Mouse (Mus musculus) left cerebral cortex, postnatal 36 days (tissue): ENCODE results near the gene Vasp. TPM values are rescaled to one million over a fixed set of nuclear protein-coding genes. Genes with fewer than 3 reads are reported as not detected.

Experiments used
- DNase-seq, 2 experiments: peaks; one replicate each; pipeline ENCODE4 v3.0.0; 2021 to 2022; ENCODE audit warnings: low spot score in 2 of 2, mixed read lengths in 1 of 2
- intact Hi-C: fragments of 180-260 bp; cut with DNase I; formaldehyde crosslinking; loops from one replicate; pipeline ENCODE4 v1.15.1; 2025
- total RNA-seq, 2 experiments: library from RNA; stranded (reverse); gene quantifications; 2 replicates each; pipeline ENCODE4 v1.2.3; 2021

Vasp gene
- total RNA-seq, 2 experiments from 2014 or later, result 11.2 to 13.5 TPM

- intact Hi-C loops, result no loop called here
- DNase-seq, result no peak
Observed at GRCm38 (mm10) chr7:19220061-19220460, 51.6 kb downstream of the Vasp start.

DNA sequence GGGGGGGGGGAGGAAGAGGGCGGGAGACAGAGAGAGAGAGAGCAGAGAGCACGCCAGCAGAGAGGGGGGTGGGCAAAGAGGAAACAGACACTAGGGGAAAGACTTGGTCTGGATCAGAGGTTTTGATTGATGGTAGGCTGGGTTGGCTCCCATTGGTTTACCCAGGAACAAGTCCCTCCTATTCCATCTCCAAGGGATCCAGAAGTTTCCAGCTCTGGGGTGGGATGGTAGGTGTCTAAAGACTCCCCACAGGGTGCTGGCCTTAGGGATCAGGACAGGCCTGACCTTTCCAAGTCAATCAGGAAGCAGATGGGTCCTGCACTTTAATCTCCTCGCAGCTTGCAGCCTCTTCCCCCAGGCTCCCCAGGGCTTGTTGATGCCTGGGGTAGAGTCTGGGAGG is 53.7 kb downstream of the Vasp start:
- intact Hi-C loops, result no loop called here
- no peak for DNase-seq

GRCm38 (mm10) chr7:19217492-19217891 is 54.1 kb downstream of the Vasp start:
- DNase-seq, result no peak
- intact Hi-C loops, result no loop called here

- no peak for DNase-seq
- intact Hi-C loops, result no loop called here
Observed at GRCm38 (mm10) chr7:19214940-19215339, 56.7 kb downstream of the Vasp start.

DNA sequence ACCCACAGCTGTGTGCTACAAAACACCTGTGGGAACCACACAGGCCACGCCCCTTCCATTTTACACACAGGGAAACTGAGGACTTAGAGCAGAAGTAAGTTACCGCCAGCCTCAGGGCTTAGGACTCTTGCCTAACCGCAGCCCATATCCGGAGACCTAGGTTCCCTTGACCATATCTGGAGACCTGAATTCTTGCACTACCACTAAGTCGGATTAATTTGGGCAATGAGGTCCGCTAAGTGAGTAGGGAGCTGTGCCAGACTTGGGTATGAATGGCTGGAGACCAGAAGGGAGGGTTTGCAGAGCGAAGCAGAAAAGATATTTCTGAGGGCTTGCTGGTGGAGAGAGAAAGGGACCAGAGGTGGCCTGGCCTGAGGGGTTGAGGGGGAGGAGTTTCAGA is 57.2 kb downstream of the Vasp start:
- DNase-seq, result no peak
- intact Hi-C loops, result no loop called here

DNA sequence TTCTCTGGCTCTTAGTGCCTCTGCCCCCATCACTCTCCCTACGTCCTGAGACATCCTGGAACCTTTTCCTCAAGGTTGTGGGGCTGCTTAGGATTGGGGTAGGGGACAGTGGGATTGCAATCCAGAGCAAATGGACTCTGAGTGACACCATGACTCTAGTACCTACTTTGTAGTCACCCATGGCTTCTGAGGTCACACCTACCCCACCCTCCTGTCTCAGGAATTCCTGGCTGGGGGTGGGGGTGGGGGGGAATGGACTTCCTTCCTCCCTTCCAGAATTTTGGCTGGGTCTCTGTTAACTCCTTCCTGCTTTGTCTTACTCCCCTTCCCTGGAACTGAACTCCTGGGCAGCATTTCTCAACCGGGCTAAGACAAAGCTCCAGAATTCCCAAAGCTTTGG is 58.2 kb downstream of the Vasp start:
- intact Hi-C loops, result no loop called here
- no peak for DNase-seq

DNA sequence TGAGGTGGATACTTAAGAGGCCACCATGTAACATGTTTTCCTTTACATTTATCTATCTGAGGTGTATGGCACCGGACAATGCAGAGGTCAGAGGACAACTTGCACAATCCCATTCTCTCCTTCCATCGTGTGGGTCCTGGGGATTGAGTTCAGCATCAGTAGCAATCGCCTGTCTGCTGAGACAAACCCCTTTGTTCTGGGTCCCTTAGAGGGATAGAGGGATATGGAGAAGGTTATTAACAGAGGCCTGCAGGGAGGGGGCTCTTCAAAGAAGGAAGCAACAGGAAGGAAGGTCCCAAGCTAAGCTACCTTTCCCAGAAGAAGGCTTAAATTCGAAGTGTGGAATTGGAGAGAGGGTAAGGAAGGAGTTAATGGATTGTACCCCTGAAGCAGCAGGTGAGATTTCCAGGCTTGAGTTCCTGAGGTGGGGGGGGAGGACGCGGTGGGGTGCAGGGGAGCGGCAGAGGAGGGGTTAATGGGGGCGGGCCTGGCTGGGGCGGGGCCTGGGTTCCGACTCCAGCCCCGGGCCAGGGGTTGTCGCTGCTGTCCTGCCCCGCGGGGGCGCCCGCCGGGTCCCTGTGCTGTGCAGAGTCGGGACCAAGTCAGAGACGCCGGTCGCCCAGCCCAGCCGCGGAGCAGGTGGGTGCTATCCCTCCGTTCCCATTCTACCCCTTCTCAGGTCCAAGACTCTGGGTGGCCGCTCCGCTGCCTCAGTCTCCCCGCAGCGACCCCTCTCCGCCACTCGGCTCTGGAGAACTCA is 59.4 kb downstream of the Vasp start, which contains the start of gene Gpr4:
Gene Gpr4, plus strand, starts transcription at position 543 of the 760 bp plus-strand sequence.
- intact Hi-C loops, result no loop called here
- DNase-seq, result no peak

GRCm38 (mm10) chr7:19211041-19211675 is 60.5 kb downstream of the Vasp start:
- DNase-seq, result no peak
- intact Hi-C loops, result no loop called here

GRCm38 (mm10) chr7:19210010-19210409 is 61.6 kb downstream of the Vasp start:
- DNase-seq, result no peak
- intact Hi-C loops, result no loop called here

GRCm38 (mm10) chr7:19209494-19209893 is 62.1 kb downstream of the Vasp start:
- intact Hi-C loops, result no loop called here
- DNase-seq, result no peak

- peak in 1 of 2 experiments; percentile 24 for DNase-seq
- intact Hi-C loops, result no loop called here
Observed at GRCm38 (mm10) chr7:19208944-19209472, 62.6 kb downstream of the Vasp start.

DNA sequence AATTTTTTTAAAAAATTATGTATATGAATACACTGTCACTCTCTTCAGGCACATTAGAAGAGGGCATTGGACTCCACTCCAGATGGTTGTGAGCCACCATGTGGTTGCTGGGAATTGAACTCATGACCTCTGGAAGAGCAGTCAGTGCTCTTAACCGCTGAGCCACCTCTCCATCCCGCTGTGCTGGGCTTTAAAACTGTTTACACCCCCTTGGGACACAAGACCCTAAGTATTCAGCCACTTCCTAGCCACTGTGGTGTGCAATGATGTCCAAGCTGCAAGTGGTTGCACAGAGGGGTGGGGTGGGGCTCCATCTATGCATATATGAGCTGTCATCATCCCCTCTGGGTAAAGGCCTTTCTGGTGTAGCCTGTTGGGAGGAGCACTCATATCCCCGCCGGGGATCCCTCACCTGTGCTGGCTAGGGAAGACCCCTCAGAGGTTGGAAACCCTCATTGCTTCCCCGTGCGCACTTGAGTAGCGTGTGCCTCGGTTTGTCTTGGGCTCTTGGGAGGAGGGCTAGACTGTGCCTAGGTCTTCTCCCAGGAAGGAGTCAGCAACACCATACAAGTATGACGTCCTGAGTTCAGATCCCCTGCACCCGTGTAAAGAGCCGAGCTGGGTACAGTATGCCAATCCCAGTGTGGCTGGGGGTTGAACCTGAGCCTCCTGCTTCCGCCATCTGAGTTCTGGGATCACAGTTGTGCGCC is 63.3 kb downstream of the Vasp start:
- DNase-seq, result no peak
- intact Hi-C loops, result no loop called here

Other genes starting within 250 kb of the Vasp start
- gene Foxa3, start 248.3 kb downstream of the Vasp start, total RNA-seq, result not detected
- 100 to 1,000 TPM; 126 to 129 TPM for gene Sympk, start 247.4 kb downstream of the Vasp start, total RNA-seq
- gene Rsph6a, start 217.1 kb downstream of the Vasp start, total RNA-seq, result under 1 TPM in 1 of 2 experiments, not detected in 1; 0.25 TPM
- 100 to 1,000 TPM; 146 to 148 TPM for gene Dmwd, start 195.6 kb downstream of the Vasp start, total RNA-seq
- gene Dmpk, start 188.0 kb downstream of the Vasp start, total RNA-seq, result 10 to 100 TPM; 21.4 to 40.2 TPM
- 1 to 10 TPM; 1.6 to 2.6 TPM for gene Six5, start 177.2 kb downstream of the Vasp start, total RNA-seq
- gene Gm4969, start 153.4 kb downstream of the Vasp start, total RNA-seq, result under 1 TPM; 0.37 to 0.41 TPM
- 10 to 100 TPM; 14.0 to 14.3 TPM for gene Fbxo46, start 152.0 kb downstream of the Vasp start, total RNA-seq
- gene Qpctl, start 122.5 kb downstream of the Vasp start, total RNA-seq, result 10 to 100 TPM; 14.6 to 17.3 TPM
- gene Snrpd2, start 122.1 kb downstream of the Vasp start, total RNA-seq, result 10 to 100 TPM; 70.3 to 76.0 TPM
- gene Gipr, start 105.7 kb downstream of the Vasp start, total RNA-seq, result 1 to 10 TPM in 1 of 2 experiments, under 1 TPM in 1; 0.89 to 2.6 TPM
- gene Eml2, start 95.4 kb downstream of the Vasp start, total RNA-seq, result 100 to 1,000 TPM; 124 to 156 TPM
- 1 to 10 TPM; 2.1 to 4.6 TPM for gene Gpr4, start 59.3 kb downstream of the Vasp start, total RNA-seq
- 10 to 100 TPM; 41.0 to 45.7 TPM for gene Opa3, start 43.5 kb downstream of the Vasp start, total RNA-seq
- not detected for gene Ppm1n, start 8.2 kb upstream of the Vasp start, total RNA-seq
- gene Rtn2, start 10.8 kb upstream of the Vasp start, total RNA-seq, result 100 to 1,000 TPM in 1 of 2 experiments, 10 to 100 TPM in 1; 98.6 to 121 TPM
- gene Fosb, start 38.2 kb upstream of the Vasp start, total RNA-seq, result 10 to 100 TPM; 20.6 to 22.5 TPM
- gene Ercc1, start 73.0 kb upstream of the Vasp start, total RNA-seq, result 10 to 100 TPM; 35.6 to 41.8 TPM
- 10 to 100 TPM; 17.3 to 17.6 TPM for gene Cd3eap, start 87.7 kb upstream of the Vasp start, total RNA-seq
- gene Ppp1r13l, start 87.9 kb upstream of the Vasp start, total RNA-seq, result 1 to 10 TPM; 5.1 to 7.9 TPM
- gene Ercc2, start 110.2 kb upstream of the Vasp start, total RNA-seq, result 10 to 100 TPM; 26.1 to 40.0 TPM
- gene Klc3, start 132.3 kb upstream of the Vasp start, total RNA-seq, result 1 to 10 TPM; 2.6 to 3.3 TPM
- under 1 TPM; 0.35 to 0.41 TPM for gene Ckm, start 133.0 kb upstream of the Vasp start, total RNA-seq
- 10 to 100 TPM; 76.8 to 77.7 TPM for gene Mark4, start 187.0 kb upstream of the Vasp start, total RNA-seq
- gene Exoc3l2, start 191.5 kb upstream of the Vasp start, total RNA-seq, result under 1 TPM; 0.23 to 0.52 TPM
- 1 to 10 TPM; 6.8 to 7.2 TPM for gene Bloc1s3, start 236.6 kb upstream of the Vasp start, total RNA-seq
- gene Trappc6a, start 236.6 kb upstream of the Vasp start, total RNA-seq, result 10 to 100 TPM; 18.2 to 19.5 TPM
- under 1 TPM; 0.68 to 0.94 TPM for gene Nkpd1, start 246.0 kb upstream of the Vasp start, total RNA-seq